Mouse (Mus musculus) limb, embryonic 13.5 days (tissue): Measurements from ENCODE around the gene 1810046K07Rik. TPM values are rescaled to one million over a fixed set of nuclear protein-coding genes. Genes with fewer than 3 reads are reported as not detected.

Source experiments
- ATAC-seq: fragments of 200-750 bp; cut with Nextera tagmentation; 2 replicates; pipeline ENCODE4 v1.8.0; 2017; ENCODE audit warnings: low read depth, moderate number of reproducible peaks, moderate TSS enrichment; ENCODE audit not compliant: low FRiP score
- H3K27ac ChIP-seq: fragments of 300-500 bp; sonication (generic); 2 replicates; pipeline ENCODE4 v1.5.1; 2015; ENCODE audit warnings: inconsistent platforms, mild to moderate bottlenecking, moderate library complexity
- H3K27me3 ChIP-seq: fragments of 300-500 bp; sonication (generic); 2 replicates; pipeline ENCODE4 v1.6.1; 2015; ENCODE audit warnings: mild to moderate bottlenecking, inconsistent platforms
- H3K36me3 ChIP-seq: fragments of 300-500 bp; sonication (generic); 2 replicates; pipeline ENCODE4 v1.6.1; 2015; ENCODE audit warnings: inconsistent platforms, mild to moderate bottlenecking, moderate library complexity
- H3K4me1 ChIP-seq: fragments of 300-500 bp; sonication (generic); 2 replicates; pipeline ENCODE4 v1.6.1; 2015; ENCODE audit warnings: inconsistent platforms
- H3K4me2 ChIP-seq: fragments of 300-500 bp; sonication (generic); replicated peaks from 2 replicates; pipeline ENCODE4 v1.6.1; 2015; ENCODE audit warnings: inconsistent platforms, mild to moderate bottlenecking, moderate library complexity
- H3K4me3 ChIP-seq: fragments of 300-500 bp; sonication (generic); 2 replicates; pipeline ENCODE4 v1.5.1; 2015; ENCODE audit warnings: moderate library complexity, mild to moderate bottlenecking, inconsistent platforms
- H3K9ac ChIP-seq: fragments of 300-500 bp; sonication (generic); 2 replicates; pipeline ENCODE4 v1.6.1; 2015; ENCODE audit warnings: mild to moderate bottlenecking, inconsistent platforms
- H3K9me3 ChIP-seq: fragments of 300-500 bp; sonication (generic); 2 replicates; pipeline ENCODE4 v1.6.1; 2016; ENCODE audit warnings: inconsistent platforms
- WGBS: fragments of 180-500 bp; shearing (Covaris S2); methylation state at CpG from one replicate; pipeline ENCODE4 v1.1.7; 2015; 5-methylcytosine and 5-hydroxymethylcytosine counted together
- polyA plus RNA-seq: library from polyadenylated mRNA; unstranded; fragments of >200 nt; fragmentation: Nextera tagmentation; extraction: Ambion mirVana; gene quantifications from 2 replicates; pipeline ENCODE4 v1.2.1, GENCODE M21; 2015

Gene 1810046K07Rik
- polyA plus RNA-seq, 1 experiment from 2014 or later, result 0.67 TPM

DNA sequence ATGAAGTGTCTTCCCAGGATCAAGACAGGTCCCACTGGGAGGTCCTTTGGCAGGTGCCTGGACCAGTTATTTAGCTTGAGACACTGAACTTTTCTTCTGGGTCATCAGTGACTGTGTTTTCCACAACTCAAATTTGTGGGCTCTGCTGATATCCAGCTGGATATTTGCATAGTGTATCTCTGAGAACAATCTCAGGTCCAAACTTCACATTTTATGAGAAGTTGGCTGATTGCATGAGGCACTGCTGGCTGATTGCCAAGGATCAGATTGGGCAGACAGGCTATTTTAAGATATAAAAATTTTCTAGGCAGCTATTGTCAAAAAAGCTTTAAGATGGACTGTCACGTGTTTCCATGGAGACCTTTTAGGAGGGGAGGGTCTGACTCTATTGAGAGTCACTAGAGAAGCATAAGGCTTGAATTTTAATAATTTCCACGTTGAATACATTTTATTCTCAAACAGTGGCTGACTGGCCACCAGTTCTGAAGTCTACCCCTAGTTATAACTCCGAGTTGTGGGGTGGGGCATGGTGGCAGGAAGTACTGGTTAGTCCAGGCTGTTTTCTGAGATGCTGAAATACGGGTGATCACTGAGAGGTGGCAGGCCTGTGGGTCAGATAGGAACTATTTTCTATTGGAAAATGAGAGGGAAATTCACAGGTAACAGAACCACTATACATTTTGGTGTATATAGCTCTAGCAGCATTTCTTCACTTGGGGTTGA is 71.8 kb downstream of the 1810046K07Rik start:
- Histone ChIP-seq H3K4me1 (peaks cover 2% of the 10 kb centered on the region), H3K36me3 (no peaks in the 10 kb centered on the region), H3K4me2 (no peak overlapping the region), H3K27ac (no peak overlapping the region), H3K9ac (no peak overlapping the region), H3K9me3 (no peaks in the 10 kb centered on the region), H3K4me3 (no peak overlapping the region), H3K27me3 (no peaks in the 10 kb centered on the region)
- WGBS, result 71% methylated on average over 4 of the region's 4 CpGs
- ATAC-seq, result no peak

Other genes with a start within 250 kb of the 1810046K07Rik start
- not detected in 2 replicates for gene 4833427G06Rik, start 226.8 kb downstream of the 1810046K07Rik start, polyA plus RNA-seq
- not detected in 2 replicates for gene Gm32742, start 163.4 kb downstream of the 1810046K07Rik start, polyA plus RNA-seq
- not detected in 2 replicates for gene Pou2af1, start 115.2 kb downstream of the 1810046K07Rik start, polyA plus RNA-seq
- gene Colca2, start 50.3 kb downstream of the 1810046K07Rik start, polyA plus RNA-seq, result 3.0 and 3.3 TPM in 2 replicates